Mouse (Mus musculus) embryonic facial prominence, embryonic 13.5 days (tissue): ENCODE measurements around the gene Scn3b. TPM values are rescaled to one million over a fixed set of nuclear protein-coding genes. Genes with fewer than 3 reads are reported as not detected.

Experiments used
- ATAC-seq: fragments of 200-750 bp; cut with Nextera tagmentation; 2 replicates; pipeline ENCODE4 v1.8.0; 2017; ENCODE audit warnings: low read depth; ENCODE audit not compliant: insufficient number of reproducible peaks, insufficient read depth, low FRiP score, low TSS enrichment
- H3K27ac ChIP-seq: fragments of 300-500 bp; sonication (generic); 2 replicates; pipeline ENCODE4 v1.5.1; 2015; ENCODE audit warnings: moderate library complexity, mild to moderate bottlenecking, inconsistent platforms
- H3K27me3 ChIP-seq: fragments of 300-500 bp; sonication (generic); 2 replicates; pipeline ENCODE4 v1.6.1; 2015; ENCODE audit warnings: mild to moderate bottlenecking, inconsistent platforms
- H3K36me3 ChIP-seq: fragments of 300-500 bp; sonication (generic); 2 replicates; pipeline ENCODE4 v1.6.1; 2015; ENCODE audit warnings: mild to moderate bottlenecking, inconsistent platforms
- H3K4me1 ChIP-seq: fragments of 300-500 bp; sonication (generic); 2 replicates; pipeline ENCODE4 v1.6.1; 2015; ENCODE audit warnings: inconsistent platforms
- H3K4me2 ChIP-seq: fragments of 300-500 bp; sonication (generic); 2 replicates; pipeline ENCODE4 v1.6.1; 2015; ENCODE audit warnings: moderate library complexity, mild to moderate bottlenecking, inconsistent platforms
- H3K4me3 ChIP-seq: fragments of 300-500 bp; sonication (generic); 2 replicates; pipeline ENCODE4 v1.5.1; 2015; ENCODE audit warnings: mild to moderate bottlenecking, inconsistent platforms
- H3K9ac ChIP-seq: fragments of 300-500 bp; sonication (generic); 2 replicates; pipeline ENCODE4 v1.6.1; 2015; ENCODE audit warnings: mild to moderate bottlenecking, inconsistent platforms
- H3K9me3 ChIP-seq: fragments of 300-500 bp; sonication (generic); 2 replicates; pipeline ENCODE4 v1.6.1; 2016; ENCODE audit warnings: inconsistent platforms
- WGBS: fragments of 180-500 bp; shearing (Covaris S2); methylation state at CpG from one replicate; pipeline ENCODE4 v1.1.7; 2015; ENCODE audit warnings: mixed read lengths; 5-methylcytosine and 5-hydroxymethylcytosine counted together
- polyA plus RNA-seq: library from polyadenylated mRNA; unstranded; fragments of >200 nt; fragmentation: Nextera tagmentation; extraction: Ambion mirVana; gene quantifications from 2 replicates; pipeline ENCODE4 v1.2.1, GENCODE M21; 2015

Gene Scn3b
- polyA plus RNA-seq, 1 experiment from 2014 or later: 2.8 TPM

GRCm38 (mm10) chr9:40241223-40241801 lies 27.7 kb upstream of the Scn3b start:
- Histone ChIP-seq H3K27me3 (peaks cover 32% of the 10 kb centered on the region), H3K9me3 (no peaks in the 10 kb centered on the region), H3K27ac (no peak overlapping the region), H3K9ac (peak overlapping the region; percentile 64), H3K36me3 (no peaks in the 10 kb centered on the region), H3K4me3 (peak overlapping the region; percentile 47), H3K4me1 (peaks cover 12% of the 10 kb centered on the region; the same call in 1 of the 2 replicates), H3K4me2 (peak overlapping the region; percentile 77)
- ATAC-seq: peak; percentile 64; the same call in 1 of the 2 replicates
- under 1% methylated on average over 15 of the region's 15 CpGs for WGBS

- no peaks in the 10 kb centered on the region for H3K36me3 ChIP-seq
- no peak for ATAC-seq
- 54% methylated on average over 13 of the region's 13 CpGs for WGBS
- peak overlapping the region; percentile 64 for H3K9ac ChIP-seq
- peak overlapping the region; percentile 77 for H3K4me2 ChIP-seq
- no peaks in the 10 kb centered on the region for H3K9me3 ChIP-seq
- no peak overlapping the region for H3K27ac ChIP-seq
- H3K4me1 ChIP-seq: peaks cover 12% of the 10 kb centered on the region; the same call in 1 of the 2 replicates
- peaks cover 32% of the 10 kb centered on the region for H3K27me3 ChIP-seq
- peak overlapping the region; percentile 47 for H3K4me3 ChIP-seq
These were observed 26.8 kb upstream of the Scn3b start for GRCm38 (mm10) chr9:40241951-40242888.

- peaks cover 5% of the 10 kb centered on the region for H3K9me3 ChIP-seq
- no peak overlapping the region for H3K27ac ChIP-seq
- peaks cover 12% of the 10 kb centered on the region for H3K27me3 ChIP-seq
- no peaks in the 10 kb centered on the region for H3K36me3 ChIP-seq
- no peak overlapping the region for H3K4me2 ChIP-seq
- 74% methylated on average over 9 of the region's 9 CpGs for WGBS
- ATAC-seq: no peak
- no peak overlapping the region for H3K4me3 ChIP-seq
- H3K9ac ChIP-seq: no peak overlapping the region
- peaks cover 12% of the 10 kb centered on the region; the same call in 1 of the 2 replicates for H3K4me1 ChIP-seq
These were observed 23.6 kb upstream of the Scn3b start for GRCm38 (mm10) chr9:40245466-40245865.

- no peak overlapping the region for H3K9ac ChIP-seq
- no peak overlapping the region for H3K4me2 ChIP-seq
- no peak overlapping the region for H3K27ac ChIP-seq
- peaks cover 5% of the 10 kb centered on the region for H3K9me3 ChIP-seq
- no peak overlapping the region for H3K4me3 ChIP-seq
- WGBS: 78% methylated on average over 7 of the region's 7 CpGs
- no peak for ATAC-seq
- peaks cover 10% of the 10 kb centered on the region; the same call in 1 of the 2 replicates for H3K4me1 ChIP-seq
- peaks cover 5% of the 10 kb centered on the region for H3K27me3 ChIP-seq
- H3K36me3 ChIP-seq: no peaks in the 10 kb centered on the region
These were observed 22.9 kb upstream of the Scn3b start for GRCm38 (mm10) chr9:40245974-40246665.

GRCm38 (mm10) chr9:40246702-40247101 lies 22.3 kb upstream of the Scn3b start:
- Histone ChIP-seq H3K4me2 (no peak overlapping the region), H3K4me1 (peaks cover 6% of the 10 kb centered on the region; the same call in 1 of the 2 replicates), H3K36me3 (no peaks in the 10 kb centered on the region), H3K27ac (no peak overlapping the region), H3K9ac (no peak overlapping the region), H3K27me3 (no peaks in the 10 kb centered on the region), H3K4me3 (no peak overlapping the region), H3K9me3 (peaks cover 5% of the 10 kb centered on the region)
- no peak for ATAC-seq
- 70% methylated on average over 6 of the region's 6 CpGs for WGBS

GRCm38 (mm10) chr9:40249106-40249505 lies 19.9 kb upstream of the Scn3b start:
- ATAC-seq: no peak
- Histone ChIP-seq H3K4me1 (peaks cover 4% of the 10 kb centered on the region; the same call in 1 of the 2 replicates), H3K27me3 (no peaks in the 10 kb centered on the region), H3K27ac (no peak overlapping the region), H3K9ac (no peak overlapping the region), H3K4me2 (no peak overlapping the region), H3K36me3 (no peaks in the 10 kb centered on the region), H3K9me3 (peaks cover 5% of the 10 kb centered on the region), H3K4me3 (no peak overlapping the region)
- WGBS: 60% methylated on average over 1 of the region's 1 CpGs

GRCm38 (mm10) chr9:40252459-40252858 lies 16.6 kb upstream of the Scn3b start:
- no peak overlapping the region for H3K4me3 ChIP-seq
- no peak overlapping the region for H3K27ac ChIP-seq
- no peak for ATAC-seq
- peaks cover 5% of the 10 kb centered on the region for H3K9me3 ChIP-seq
- H3K9ac ChIP-seq: no peak overlapping the region
- no peaks in the 10 kb centered on the region for H3K27me3 ChIP-seq
- no peaks in the 10 kb centered on the region for H3K36me3 ChIP-seq
- H3K4me1 ChIP-seq: no peaks in the 10 kb centered on the region
- H3K4me2 ChIP-seq: no peak overlapping the region
- WGBS: 74% methylated on average over 3 of the region's 3 CpGs

GRCm38 (mm10) chr9:40263874-40264273 lies 5.1 kb upstream of the Scn3b start:
- H3K4me1 ChIP-seq: peaks cover 12% of the 10 kb centered on the region
- H3K27ac ChIP-seq: no peak overlapping the region
- ATAC-seq: no peak
- H3K36me3 ChIP-seq: no peaks in the 10 kb centered on the region
- H3K4me2 ChIP-seq: no peak overlapping the region
- no peak overlapping the region for H3K9ac ChIP-seq
- no peaks in the 10 kb centered on the region for H3K9me3 ChIP-seq
- no peak overlapping the region for H3K4me3 ChIP-seq
- peaks cover 6% of the 10 kb centered on the region for H3K27me3 ChIP-seq
- WGBS: 60% methylated on average over 6 of the region's 6 CpGs

GRCm38 (mm10) chr9:40268040-40268747 lies 823 bp upstream of the Scn3b start:
- H3K9me3 ChIP-seq: no peaks in the 10 kb centered on the region
- H3K4me1 ChIP-seq: peaks cover 22% of the 10 kb centered on the region
- H3K27ac ChIP-seq: no peak overlapping the region
- peak overlapping the region; percentile 63 for H3K4me2 ChIP-seq
- WGBS: 8% methylated on average over 21 of the region's 21 CpGs
- no peaks in the 10 kb centered on the region for H3K36me3 ChIP-seq
- H3K9ac ChIP-seq: no peak overlapping the region
- H3K4me3 ChIP-seq: peak overlapping the region; percentile 37; the same call in 1 of the 2 replicates
- peak; percentile 48 for ATAC-seq
- H3K27me3 ChIP-seq: peaks cover 33% of the 10 kb centered on the region

- Histone ChIP-seq H3K4me1 (peaks cover 22% of the 10 kb centered on the region), H3K27ac (no peak overlapping the region), H3K4me2 (peak overlapping the region; percentile 63), H3K27me3 (peaks cover 33% of the 10 kb centered on the region), H3K9ac (0 out of 2 replicates have a peak overlapping the region, but pooled peaks have one; percentile 36), H3K36me3 (no peaks in the 10 kb centered on the region), H3K9me3 (no peaks in the 10 kb centered on the region), H3K4me3 (peak overlapping the region; percentile 37)
- WGBS: 12% methylated on average over 4 of the region's 4 CpGs
- ATAC-seq: no peak; the same call in 1 of the 2 replicates
These were observed 292 bp upstream of the Scn3b start for GRCm38 (mm10) chr9:40268748-40269102.

GRCm38 (mm10) chr9:40269880-40270279 lies 863 bp downstream of the Scn3b start:
- Histone ChIP-seq H3K36me3 (no peaks in the 10 kb centered on the region), H3K9me3 (no peaks in the 10 kb centered on the region), H3K4me1 (peaks cover 22% of the 10 kb centered on the region), H3K9ac (no peak overlapping the region), H3K27ac (no peak overlapping the region), H3K27me3 (peaks cover 33% of the 10 kb centered on the region), H3K4me2 (peak overlapping the region; percentile 63), H3K4me3 (peak overlapping the region; percentile 37)
- ATAC-seq: no peak
- WGBS: 25% methylated on average over 8 of the region's 8 CpGs
